ENCODE assay signal across 21 mouse cellular contexts in the genomic region with DNA sequence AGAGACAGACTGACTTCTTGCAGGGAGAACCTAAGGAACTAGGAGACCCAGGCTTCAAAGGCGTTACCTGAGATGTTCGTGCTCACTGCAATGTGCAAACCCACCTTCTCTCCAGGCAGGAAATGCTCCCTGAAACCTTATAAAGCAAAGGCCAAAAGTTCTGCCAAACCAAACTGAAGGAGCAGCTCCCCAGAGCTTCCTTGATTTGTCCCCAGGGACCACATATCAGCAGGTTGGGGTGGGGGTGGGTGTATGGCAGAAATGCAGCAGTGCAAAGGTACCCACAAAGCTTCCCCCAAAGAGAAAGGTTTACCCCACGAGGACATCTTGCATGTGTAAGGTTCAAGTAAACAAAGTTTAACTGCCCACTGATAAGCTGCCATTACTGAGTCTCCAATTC.
A peak's percentile ranks its signal among the peaks of the same experiment; 100 is the strongest.
DNase-seq lines count a peak whose midpoint lies in the region; ATAC-seq and TF ChIP-seq lines count a peak whose summit lies in the region.
"Had no signal": no experiment of that assay in that cellular context is flagged by ENCODE, and none has a peak within 500 bp of the region (broad histone marks: within the 10 kb centered on the region; RNA-seq: fewer than 3 reads in every experiment).

No protein-coding gene starts in this region.

- H3K36me3 ChIP-seq in intestine, embryonic 16.5 days (ENCODE audit: control insufficient read depth, insufficient read depth, low read length) = no peaks in the 10 kb centered on the region
- no peaks in the 10 kb centered on the region for H3K36me3 ChIP-seq in intestine, embryonic 15.5 days
- no peaks in the 10 kb centered on the region for H3K36me3 ChIP-seq in CH12.LX (replicated peaks in 1 of 2; ENCODE audit: control insufficient read depth in 1 of 2, insufficient read depth in 1 of 2, low read length in 1 of 2)
- H3K36me3 ChIP-seq in splenic B cell, adult 2 months (ENCODE audit: control insufficient read depth, insufficient read depth, low read length, poor library complexity, severe bottlenecking) = 0 out of 2 replicates have a peak, but pooled peaks cover 2% of the 10 kb centered on the region
- H3K36me3 ChIP-seq: embryonic facial prominence, embryonic 15.5 days; heart, embryonic 12.5 days; hindbrain, embryonic 12.5 days had no signal

- peaks cover 13% of the 10 kb centered on the region for H3K79me2 ChIP-seq in CH12.LX (replicated peaks; ENCODE audit: control insufficient read depth, extremely low read depth, insufficient read depth, poor library complexity, severe bottlenecking)

- DNase-seq in A20 (ENCODE audit: low read depth, low spot score) = peak; percentile 23
- DNase-seq in CH12.LX (ENCODE audit: extremely low read depth) = no peak
- peak; percentile 63 for DNase-seq in splenic B cell, adult 2 months (ENCODE audit: low read depth, low spot score)
- no peak for DNase-seq in adipocyte (ENCODE audit: low spot score)
- DNase-seq: adrenal gland, postnatal 10 days; cerebellum, adult 11 months; cerebellum, postnatal 10 days; forebrain, postnatal 0 days; kidney, adult 9 months; lung, postnatal 14 days; right cerebral cortex, postnatal 4 days had no signal

- H3K4me2 ChIP-seq in intestine, embryonic 16.5 days (ENCODE audit: low read depth, low read length) = no peak overlapping the region
- no peak overlapping the region for H3K4me2 ChIP-seq in intestine, embryonic 15.5 days (replicated peaks)
- peak overlapping the region; percentile 88 for H3K4me2 ChIP-seq in CH12.LX (ENCODE audit: insufficient read depth, low read depth, poor library complexity, severe bottlenecking)
- H3K4me2 ChIP-seq: embryonic facial prominence, embryonic 15.5 days; heart, embryonic 12.5 days; hindbrain, embryonic 12.5 days had no signal

- H3K9me3 ChIP-seq in intestine, embryonic 16.5 days (ENCODE audit: control insufficient read depth, low read length) = no peaks in the 10 kb centered on the region
- H3K9me3 ChIP-seq in intestine, embryonic 15.5 days = no peaks in the 10 kb centered on the region
- no peaks in the 10 kb centered on the region for H3K9me3 ChIP-seq in CH12.LX (replicated peaks; ENCODE audit: low read length)
- H3K9me3 ChIP-seq: embryonic facial prominence, embryonic 15.5 days; heart, embryonic 12.5 days; hindbrain, embryonic 12.5 days had no signal

- peaks cover 28% of the 10 kb centered on the region for H3K4me1 ChIP-seq in intestine, embryonic 16.5 days (ENCODE audit: control insufficient read depth, insufficient read depth, low read length)
- H3K4me1 ChIP-seq in intestine, embryonic 15.5 days (replicated peaks) = peaks cover 21% of the 10 kb centered on the region
- peaks cover 18 to 85% of the 10 kb centered on the region in 2 experiments for H3K4me1 ChIP-seq in CH12.LX (ENCODE audit: control insufficient read depth in 1 of 2, insufficient read depth in 2 of 2)

- H3K4me3 ChIP-seq in intestine, embryonic 16.5 days (ENCODE audit: low read length) = no peak overlapping the region
- H3K4me3 ChIP-seq in intestine, embryonic 15.5 days (replicated peaks) = no peak overlapping the region
- H3K4me3 ChIP-seq in CH12.LX (replicated peaks in 1 of 3; ENCODE audit: low read depth in 2 of 3, low read length in 2 of 3, poor library complexity in 1 of 3) = peak overlapping the region; percentile 24 to 77 (median 29)
- H3K4me3 ChIP-seq: embryonic facial prominence, embryonic 15.5 days; heart, embryonic 12.5 days; hindbrain, embryonic 12.5 days; left cerebral cortex, adult 2 months had no signal

- TF ChIP-seq EP300 in CH12.LX (IDR thresholded peaks at IDR 0.05; ENCODE audit: low read length) = peak; percentile 48

- ATAC-seq in intestine, embryonic 16.5 days = 0 out of 2 replicates have a peak, but pooled peaks have one; percentile 35
- no peak; the same call in 1 of the 2 replicates for ATAC-seq in intestine, embryonic 15.5 days
- no peak for ATAC-seq in frontal cortex, adult (ENCODE audit: low TSS enrichment)
- ATAC-seq: forebrain, postnatal 0 days; midbrain, embryonic 16.5 days; Patski had no signal

- no peak for TF ChIP-seq POLR2A in CH12.LX (IDR thresholded peaks at IDR 0.05; ENCODE audit: low read depth, low read length)

- no peak for TF ChIP-seq CTCF in CH12.LX (conservative IDR thresholded peaks at IDR 0.05 in 1 of 2, IDR thresholded peaks at IDR 0.05 in 1 of 2; ENCODE audit: low read depth in 2 of 2, low read length in 2 of 2)

- WGBS in intestine, embryonic 16.5 days = 50% methylated on average over 3 of the region's 3 CpGs
- WGBS in intestine, embryonic 15.5 days = 54% methylated on average over 3 of the region's 3 CpGs

- in situ Hi-C loops in CH12.LX (cut with MboI; ENCODE audit: low pct_ligation_motif_present, low pct_unique_long_range_greater_than_20kb, low sequenced_read_pairs) = loop anchor here (5.0 kb wide), 1 partner anchor 49 kb away; no protein-coding TSS in a partner anchor

- no peaks in the 10 kb centered on the region for H3K27me3 ChIP-seq in intestine, embryonic 16.5 days (replicated peaks; ENCODE audit: control insufficient read depth, insufficient read depth, low read length)
- H3K27me3 ChIP-seq in intestine, embryonic 15.5 days (replicated peaks) = no peaks in the 10 kb centered on the region
- no peaks in the 10 kb centered on the region for H3K27me3 ChIP-seq in CH12.LX (replicated peaks)
- H3K27me3 ChIP-seq in splenic B cell, adult 2 months (ENCODE audit: control insufficient read depth, insufficient read depth, low read length, poor library complexity, severe bottlenecking) = no peaks in the 10 kb centered on the region
- H3K27me3 ChIP-seq: embryonic facial prominence, embryonic 15.5 days; heart, embryonic 12.5 days; hindbrain, embryonic 12.5 days; Patski had no signal

- no peak for TF ChIP-seq RAD21 in CH12.LX (IDR thresholded peaks at IDR 0.05; ENCODE audit: low read depth, low read length)

- no peak overlapping the region for H3K27ac ChIP-seq in intestine, embryonic 16.5 days (ENCODE audit: low read length)
- H3K27ac ChIP-seq in intestine, embryonic 15.5 days = no peak overlapping the region
- peak overlapping the region; percentile 100 for H3K27ac ChIP-seq in CH12.LX (ENCODE audit: insufficient read depth, low read depth)
- H3K27ac ChIP-seq: embryonic facial prominence, embryonic 15.5 days; hindbrain, embryonic 12.5 days; left cerebral cortex, adult 2 months; liver, embryonic 14.5 days had no signal

- H3K9ac ChIP-seq in intestine, embryonic 16.5 days (ENCODE audit: low read depth, low read length) = no peak overlapping the region
- H3K9ac ChIP-seq in intestine, embryonic 15.5 days = no peak overlapping the region
- peak overlapping the region; percentile 89 for H3K9ac ChIP-seq in CH12.LX (ENCODE audit: insufficient read depth, low read depth)
- H3K9ac ChIP-seq: embryonic facial prominence, embryonic 15.5 days; forebrain, postnatal 0 days; heart, embryonic 12.5 days; hindbrain, embryonic 12.5 days; liver, embryonic 14.5 days had no signal

- dilution Hi-C loops in CH12.LX (cut with MboI; ENCODE audit: extremely low pct_ligation_motif_present, extremely low pct_unique_long_range_greater_than_20kb, low sequenced_read_pairs) = no loop called here

TF ChIP-seq in CH12.LX, 34 proteins besides CTCF, POLR2A, EP300 and RAD21 (continues in another document):
- TF ChIP-seq NRF1 (IDR thresholded peaks at IDR 0.05; ENCODE audit: low read depth, low read length) (no peak), GABPA (IDR thresholded peaks at IDR 0.05; ENCODE audit: insufficient replicate concordance, low read depth, low read length) (no peak), TBP (conservative IDR thresholded peaks at IDR 0.05; ENCODE audit: low read depth, low read length) (0 out of 2 replicates have a peak, but pooled peaks have one; percentile 10), SIN3A (IDR thresholded peaks at IDR 0.05; ENCODE audit: low read length) (peak; percentile 70; the same call in 1 of the 2 replicates), ZNF384 (IDR thresholded peaks at IDR 0.05; ENCODE audit: low read depth, low read length) (no peak), MAFK (IDR thresholded peaks at IDR 0.05; ENCODE audit: insufficient replicate concordance, low read length) (peak; percentile 23; the same call in 1 of the 2 replicates), MEF2A (IDR thresholded peaks at IDR 0.05; ENCODE audit: borderline replicate concordance, low read depth, low read length) (peak; percentile 20; the same call in 1 of the 2 replicates), MYC (IDR thresholded peaks at IDR 0.05; ENCODE audit: low read depth, low read length) (no peak), UBTF (IDR thresholded peaks at IDR 0.05; ENCODE audit: low read depth, low read length) (0 out of 2 replicates have a peak, but pooled peaks have one; percentile 55), ZMIZ1 (IDR thresholded peaks at IDR 0.05; ENCODE audit: low read depth, low read length) (no peak; the same call in 1 of the 2 replicates), MXI1 (IDR thresholded peaks at IDR 0.05; ENCODE audit: low read depth, low read length) (no peak), MAZ (IDR thresholded peaks at IDR 0.05; ENCODE audit: low read depth, low read length) (peak; percentile 49; the same call in 1 of the 2 replicates), ETS1 (conservative IDR thresholded peaks at IDR 0.05; ENCODE audit: low read depth, low read length) (peak; percentile 33), NELFE (IDR thresholded peaks at IDR 0.05; ENCODE audit: low read depth, low read length) (peak; percentile 39; the same call in 1 of the 2 replicates), IRF4 (IDR thresholded peaks at IDR 0.05; ENCODE audit: low read depth, low read length) (peak; percentile 32; the same call in 1 of the 2 replicates), BHLHE40 (IDR thresholded peaks at IDR 0.05; ENCODE audit: low read depth, low read length) (peak; percentile 36; the same call in 1 of the 2 replicates), TCF12 (IDR thresholded peaks at IDR 0.05; ENCODE audit: low read depth, low read length) (0 out of 2 replicates have a peak, but pooled peaks have one; percentile 15), ELF1 (IDR thresholded peaks at IDR 0.05; ENCODE audit: low read depth, low read length) (peak; percentile 40; the same call in 1 of the 2 replicates), CHD2 (IDR thresholded peaks at IDR 0.05; ENCODE audit: low read length) (peak; percentile 62), ZKSCAN1 (IDR thresholded peaks at IDR 0.05; ENCODE audit: borderline replicate concordance, low read depth, low read length) (no peak), HCFC1 (IDR thresholded peaks at IDR 0.05; ENCODE audit: low read depth, low read length) (0 out of 2 replicates have a peak, but pooled peaks have one; percentile 9), E2F4 (IDR thresholded peaks at IDR 0.05; ENCODE audit: insufficient replicate concordance, low read depth, low read length) (no peak), MAX (IDR thresholded peaks at IDR 0.05; ENCODE audit: low read length) (peak; percentile 46; the same call in 1 of the 2 replicates), ZC3H11A (IDR thresholded peaks at IDR 0.05; ENCODE audit: low read depth, low read length) (no peak), KAT2A (IDR thresholded peaks at IDR 0.05; ENCODE audit: insufficient replicate concordance, low read length) (0 out of 2 replicates have a peak, but pooled peaks have one; percentile 32)

Comparison
In these comparisons a context has a peak if more than half of its experiments do, and no peak if none do; other contexts are left out.
1. H3K4me3 ChIP-seq: peak in CH12.LX (3 of 3); none in intestine, embryonic 16.5 days (single experiment) and intestine, embryonic 15.5 days (single experiment).
2. DNase-seq: peak in A20 (single experiment) and splenic B cell, adult 2 months (single experiment); none in CH12.LX (single experiment) and adipocyte (single experiment).